Mouse (Mus musculus): ENCODE results near the gene Tpx2. TPM values are rescaled to one million over a fixed set of nuclear protein-coding genes. Genes with fewer than 3 reads are reported as not detected.

Tpx2 gene
- polyA plus RNA-seq, 1 experiment from 2014 or later = 25.8 TPM

DNA sequence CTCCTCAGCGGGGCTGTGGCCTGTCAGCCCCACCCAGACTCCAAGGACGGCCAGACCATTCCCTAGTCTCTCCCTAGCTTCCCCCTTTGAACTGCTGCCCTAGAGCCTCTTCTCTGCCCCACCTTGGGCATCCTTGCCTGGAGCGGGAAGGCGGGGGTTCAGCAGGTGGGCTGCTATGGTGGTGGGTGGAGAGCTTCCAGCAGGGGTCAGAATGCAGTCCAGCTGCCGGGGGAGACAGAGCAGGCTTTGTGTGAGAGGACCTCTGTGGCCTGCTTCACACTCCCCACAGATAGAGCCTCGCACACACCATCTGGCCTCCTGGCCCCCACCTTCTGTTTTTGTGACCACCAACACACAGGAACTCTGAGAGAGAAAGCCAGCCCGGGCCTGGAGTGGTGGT lies 74.6 kb downstream of the Tpx2 start:
- H3K4me1 ChIP-seq (ENCODE audit: insufficient read depth) = peaks cover 6% of the 10 kb centered on the region; the same call in 1 of the 2 replicates
- TF ChIP-seq CTCF (IDR thresholded peaks at IDR 0.05; ENCODE audit: low read depth) (no peak), EP300 (IDR thresholded peaks at IDR 0.05; ENCODE audit: low read depth) (no peak)
- DNase-seq = no peak
- H3K27ac ChIP-seq (ENCODE audit: low read depth) = no peak overlapping the region
- 56% methylated on average over 6 of the region's 7 CpGs for WGBS (ENCODE audit: insufficient replicate concordance)
- H3K36me3 ChIP-seq (replicated peaks; ENCODE audit: insufficient read depth, low read length) = no peaks in the 10 kb centered on the region
- no peaks in the 10 kb centered on the region for H3K27me3 ChIP-seq (ENCODE audit: insufficient read depth, low read length)
- H3K9ac ChIP-seq (replicated peaks) = no peak overlapping the region
- no peak for ATAC-seq
- no peaks in the 10 kb centered on the region for H3K9me3 ChIP-seq (ENCODE audit: low read length)
- no peak overlapping the region for H3K4me2 ChIP-seq (ENCODE audit: low read depth, low read length)
- no peak overlapping the region for H3K4me3 ChIP-seq (ENCODE audit: low read depth, low read length)

GRCm38 (mm10) chr2:152923621-152924020 lies 75.9 kb downstream of the Tpx2 start:
- 76% methylated on average over 3 of the region's 3 CpGs for WGBS (ENCODE audit: insufficient replicate concordance)
- TF ChIP-seq EP300 (IDR thresholded peaks at IDR 0.05; ENCODE audit: low read depth) = no peak
- no peak for TF ChIP-seq CTCF (IDR thresholded peaks at IDR 0.05; ENCODE audit: low read depth)
- peaks cover 6% of the 10 kb centered on the region; the same call in 1 of the 2 replicates for H3K4me1 ChIP-seq (ENCODE audit: insufficient read depth)
- no peak for ATAC-seq
- H3K36me3 ChIP-seq (replicated peaks; ENCODE audit: insufficient read depth, low read length) = no peaks in the 10 kb centered on the region
- no peak overlapping the region for H3K4me2 ChIP-seq (ENCODE audit: low read depth, low read length)
- no peak overlapping the region for H3K9ac ChIP-seq (replicated peaks)
- DNase-seq = no peak
- H3K9me3 ChIP-seq (ENCODE audit: low read length) = no peaks in the 10 kb centered on the region
- no peak overlapping the region for H3K4me3 ChIP-seq (ENCODE audit: low read depth, low read length)
- no peaks in the 10 kb centered on the region for H3K27me3 ChIP-seq (ENCODE audit: insufficient read depth, low read length)
- H3K27ac ChIP-seq (ENCODE audit: low read depth) = no peak overlapping the region

- no peaks in the 10 kb centered on the region for H3K9me3 ChIP-seq (ENCODE audit: low read length)
- TF ChIP-seq EP300 (IDR thresholded peaks at IDR 0.05; ENCODE audit: low read depth) = no peak
- no peak for TF ChIP-seq CTCF (IDR thresholded peaks at IDR 0.05; ENCODE audit: low read depth)
- H3K4me3 ChIP-seq (ENCODE audit: low read depth, low read length) = no peak overlapping the region
- no peak overlapping the region for H3K9ac ChIP-seq (replicated peaks)
- peaks cover 6% of the 10 kb centered on the region; the same call in 1 of the 2 replicates for H3K4me1 ChIP-seq (ENCODE audit: insufficient read depth)
- DNase-seq = no peak
- H3K4me2 ChIP-seq (ENCODE audit: low read depth, low read length) = no peak overlapping the region
- no peaks in the 10 kb centered on the region for H3K27me3 ChIP-seq (ENCODE audit: insufficient read depth, low read length)
- WGBS (ENCODE audit: insufficient replicate concordance) = 64% methylated on average over 8 of the region's 8 CpGs
- H3K36me3 ChIP-seq (replicated peaks; ENCODE audit: insufficient read depth, low read length) = no peaks in the 10 kb centered on the region
- H3K27ac ChIP-seq (ENCODE audit: low read depth) = no peak overlapping the region
- no peak for ATAC-seq
These were observed 76.4 kb downstream of the Tpx2 start for GRCm38 (mm10) chr2:152924128-152924527.

GRCm38 (mm10) chr2:152924543-152924942 lies 76.8 kb downstream of the Tpx2 start:
- no peaks in the 10 kb centered on the region for H3K36me3 ChIP-seq (replicated peaks; ENCODE audit: insufficient read depth, low read length)
- no peak for DNase-seq
- WGBS (ENCODE audit: insufficient replicate concordance) = 47% methylated on average over 5 of the region's 5 CpGs
- H3K27me3 ChIP-seq (ENCODE audit: insufficient read depth, low read length) = no peaks in the 10 kb centered on the region
- no peak for ATAC-seq
- no peaks in the 10 kb centered on the region for H3K9me3 ChIP-seq (ENCODE audit: low read length)
- TF ChIP-seq EP300 (IDR thresholded peaks at IDR 0.05; ENCODE audit: low read depth) = no peak
- no peak for TF ChIP-seq CTCF (IDR thresholded peaks at IDR 0.05; ENCODE audit: low read depth)
- H3K27ac ChIP-seq (ENCODE audit: low read depth) = no peak overlapping the region
- H3K4me1 ChIP-seq (ENCODE audit: insufficient read depth) = peaks cover 6% of the 10 kb centered on the region; the same call in 1 of the 2 replicates
- no peak overlapping the region for H3K4me2 ChIP-seq (ENCODE audit: low read depth, low read length)
- H3K9ac ChIP-seq (replicated peaks) = no peak overlapping the region
- H3K4me3 ChIP-seq (ENCODE audit: low read depth, low read length) = no peak overlapping the region

- H3K36me3 ChIP-seq (replicated peaks; ENCODE audit: insufficient read depth, low read length) = no peaks in the 10 kb centered on the region
- H3K4me1 ChIP-seq (ENCODE audit: insufficient read depth) = peaks cover 6% of the 10 kb centered on the region; the same call in 1 of the 2 replicates
- H3K9ac ChIP-seq (replicated peaks) = 0 out of 2 replicates have a peak overlapping the region, but pooled peaks have one; percentile 5
- no peak overlapping the region for H3K4me3 ChIP-seq (ENCODE audit: low read depth, low read length)
- DNase-seq (peak; percentile 37), ATAC-seq (peak; percentile 55; the same call in 1 of the 2 replicates)
- H3K27me3 ChIP-seq (ENCODE audit: insufficient read depth, low read length) = no peaks in the 10 kb centered on the region
- WGBS (ENCODE audit: insufficient replicate concordance) = 50% methylated on average over 11 of the region's 11 CpGs
- TF ChIP-seq EP300 (IDR thresholded peaks at IDR 0.05; ENCODE audit: low read depth) = no peak
- no peak for TF ChIP-seq CTCF (IDR thresholded peaks at IDR 0.05; ENCODE audit: low read depth)
- H3K27ac ChIP-seq (ENCODE audit: low read depth) = peak overlapping the region; percentile 76
- no peaks in the 10 kb centered on the region for H3K9me3 ChIP-seq (ENCODE audit: low read length)
- H3K4me2 ChIP-seq (ENCODE audit: low read depth, low read length) = no peak overlapping the region
These were observed 77.6 kb downstream of the Tpx2 start for GRCm38 (mm10) chr2:152925189-152925872.

DNA sequence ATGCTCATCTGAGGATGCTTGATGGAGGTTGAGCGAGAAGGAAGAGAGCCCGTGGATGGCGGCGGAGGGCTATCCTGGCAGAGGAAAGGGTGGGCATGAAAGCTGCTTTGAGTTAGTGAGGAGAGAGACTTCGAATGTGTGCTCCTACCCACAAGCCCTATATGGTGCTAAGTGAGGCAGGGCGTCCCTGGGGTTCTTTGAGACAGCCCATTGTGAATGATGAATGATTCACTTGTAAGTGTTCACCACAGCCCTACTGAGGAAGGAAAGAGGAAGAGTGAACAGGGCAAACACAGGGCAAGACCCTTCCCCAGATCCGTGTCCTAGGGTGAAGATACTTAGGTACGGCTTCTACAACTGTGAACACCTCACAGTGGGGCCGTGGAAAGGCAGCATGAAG lies 79.1 kb downstream of the Tpx2 start:
- no peaks in the 10 kb centered on the region for H3K27me3 ChIP-seq (ENCODE audit: insufficient read depth, low read length)
- no peak for TF ChIP-seq EP300 (IDR thresholded peaks at IDR 0.05; ENCODE audit: low read depth)
- H3K9me3 ChIP-seq (ENCODE audit: low read length) = no peaks in the 10 kb centered on the region
- 48% methylated on average over 9 of the region's 9 CpGs for WGBS (ENCODE audit: insufficient replicate concordance)
- DNase-seq (no peak), ATAC-seq (no peak)
- no peaks in the 10 kb centered on the region for H3K36me3 ChIP-seq (replicated peaks; ENCODE audit: insufficient read depth, low read length)
- H3K4me3 ChIP-seq (ENCODE audit: low read depth, low read length) = no peak overlapping the region
- H3K4me2 ChIP-seq (ENCODE audit: low read depth, low read length) = no peak overlapping the region
- no peak overlapping the region for H3K27ac ChIP-seq (ENCODE audit: low read depth)
- H3K4me1 ChIP-seq (ENCODE audit: insufficient read depth) = peaks cover 6% of the 10 kb centered on the region; the same call in 1 of the 2 replicates
- H3K9ac ChIP-seq (replicated peaks) = no peak overlapping the region

Data from liver, postnatal 0 days (tissue).